Mouse (Mus musculus) right cerebral cortex, postnatal 10 days (tissue): Measurements from ENCODE around the gene Ghdc.

Source experiments
- DNase-seq, 2 experiments: peaks; one replicate each; pipeline ENCODE4 v3.0.0; 2021; ENCODE audit warnings: low spot score in 2 of 2

The Ghdc gene

DNA sequence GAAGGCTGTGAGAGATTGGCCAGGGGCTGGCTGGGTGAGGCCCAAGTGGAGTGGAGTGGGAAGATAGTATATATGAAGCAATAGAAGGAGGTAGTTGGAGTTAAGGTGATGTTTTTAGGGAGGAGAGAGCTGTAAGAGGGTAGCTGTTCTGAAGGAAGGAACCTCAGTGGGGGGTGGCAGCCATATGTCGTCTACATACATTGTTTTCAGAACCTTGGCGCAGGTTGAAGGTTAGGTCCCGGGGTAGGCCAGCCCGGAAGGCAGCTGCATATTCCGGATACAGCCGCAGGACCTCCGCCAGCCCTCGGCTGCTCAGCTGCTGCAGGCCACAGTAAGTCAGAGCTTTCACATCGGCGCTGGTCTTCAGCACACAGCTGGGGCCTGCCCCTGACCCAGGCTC, 24.2 kb downstream of the Ghdc start:
- no peak for DNase-seq

DNA sequence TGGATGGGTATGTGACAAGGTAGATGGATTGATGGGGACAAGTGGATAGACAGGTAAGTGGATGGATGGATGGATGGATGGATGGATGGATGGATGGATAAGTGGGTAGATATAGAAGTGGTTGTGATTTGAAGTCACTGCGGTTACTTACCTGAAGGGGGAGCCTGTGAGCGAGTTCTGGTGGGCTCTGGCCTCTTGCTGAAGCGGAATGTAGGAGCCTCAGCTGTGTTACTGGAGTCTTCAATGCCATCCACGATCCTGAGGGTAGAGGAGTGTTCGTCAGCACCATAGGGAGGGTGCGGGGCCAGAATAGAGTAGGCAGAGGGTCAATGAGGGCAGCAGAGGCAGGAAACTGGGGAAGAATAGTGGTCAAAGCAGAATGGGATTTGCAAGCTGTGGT, 25.7 kb downstream of the Ghdc start:
- DNase-seq = peak in 1 of 2 experiments; percentile 68

- peak in 1 of 2 experiments; percentile 61 for DNase-seq
These were observed 29.4 kb downstream of the Ghdc start for GRCm38 (mm10) chr11:100741348-100741747.

GRCm38 (mm10) chr11:100738749-100739148, 32.0 kb downstream of the Ghdc start:
- DNase-seq = no peak

DNA sequence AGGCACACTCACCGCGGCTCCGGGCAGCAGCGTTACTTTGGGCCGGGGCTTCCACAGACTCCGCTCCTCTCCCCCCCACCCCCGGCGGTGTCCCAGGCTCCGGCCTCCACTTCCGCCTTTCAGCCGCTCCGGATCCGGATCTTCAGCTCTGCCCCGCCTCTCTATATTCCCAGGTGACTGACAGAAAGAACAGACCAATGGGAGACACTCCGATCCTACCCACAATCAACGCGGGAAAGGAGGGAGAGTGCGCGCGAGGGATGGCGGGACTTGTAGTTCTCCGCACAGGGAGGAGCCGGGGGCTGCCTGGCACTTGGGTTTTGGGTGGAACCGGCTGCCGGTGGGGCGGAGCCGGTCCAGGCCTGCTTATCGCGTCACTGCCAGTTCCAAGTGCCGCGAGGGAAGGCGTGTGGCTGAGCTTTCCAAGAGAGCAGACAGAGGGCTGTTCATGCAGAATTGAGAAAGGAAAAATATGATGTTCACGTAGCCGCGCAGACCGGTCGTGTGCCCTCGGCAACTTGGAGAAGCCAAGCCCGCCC, 32.6 kb downstream of the Ghdc start, which contains the start of gene Rab5c:
Rab5c (minus strand) TSS at position 150 of the 539 bp plus-strand sequence.
- peak; percentile 99 for DNase-seq

- DNase-seq = no peak
These were observed 33.5 kb downstream of the Ghdc start for GRCm38 (mm10) chr11:100737105-100737733.

GRCm38 (mm10) chr11:100736746-100737080, 34.0 kb downstream of the Ghdc start:
- DNase-seq = no peak

DNA sequence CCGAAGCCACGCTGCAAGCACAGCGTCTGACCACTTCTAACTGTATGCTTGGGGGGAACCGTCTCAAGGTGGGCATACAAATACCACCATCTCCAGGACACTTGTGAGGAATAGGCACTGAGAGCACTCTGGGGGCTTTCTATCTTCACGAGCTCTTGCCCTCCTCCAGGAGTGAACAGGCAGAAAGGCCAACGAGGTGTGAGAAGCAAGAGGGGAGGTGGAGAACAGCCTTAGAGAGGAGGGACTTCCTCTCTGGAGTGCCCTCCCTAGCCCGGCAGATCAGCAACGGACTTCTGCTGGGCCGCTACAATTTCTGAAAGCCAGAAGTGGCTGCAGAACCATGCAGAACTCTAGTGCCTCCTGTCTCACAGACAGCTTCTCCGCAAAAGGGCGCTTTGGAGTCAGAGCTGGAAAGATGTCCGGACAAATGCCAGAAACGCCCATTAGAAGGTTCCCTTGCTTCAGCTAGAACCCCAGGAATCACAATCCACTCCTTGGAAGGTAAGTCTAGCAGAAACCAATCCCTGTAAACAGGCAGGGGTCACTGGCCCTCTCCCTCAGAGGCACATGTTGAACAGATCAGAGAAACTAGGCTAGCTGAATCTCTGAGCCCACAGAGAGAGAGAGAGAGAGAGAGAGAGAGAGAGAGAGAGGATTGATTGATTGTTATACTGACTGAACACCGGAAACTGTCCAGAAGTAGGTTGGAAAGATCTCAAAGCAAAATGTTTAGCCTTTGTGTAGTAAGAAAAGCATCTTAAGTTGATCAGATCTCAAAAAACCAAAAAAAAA, 34.6 kb downstream of the Ghdc start:
- DNase-seq = peak in 1 of 2 experiments; percentile 33

GRCm38 (mm10) chr11:100735134-100735865, 35.5 kb downstream of the Ghdc start:
- no peak for DNase-seq

GRCm38 (mm10) chr11:100730477-100731205, 40.1 kb downstream of the Ghdc start:
- no peak for DNase-seq

GRCm38 (mm10) chr11:100729976-100730375, 40.8 kb downstream of the Ghdc start:
- no peak for DNase-seq

GRCm38 (mm10) chr11:100728601-100729000, 42.2 kb downstream of the Ghdc start:
- peak in 1 of 2 experiments; percentile 33 for DNase-seq

DNA sequence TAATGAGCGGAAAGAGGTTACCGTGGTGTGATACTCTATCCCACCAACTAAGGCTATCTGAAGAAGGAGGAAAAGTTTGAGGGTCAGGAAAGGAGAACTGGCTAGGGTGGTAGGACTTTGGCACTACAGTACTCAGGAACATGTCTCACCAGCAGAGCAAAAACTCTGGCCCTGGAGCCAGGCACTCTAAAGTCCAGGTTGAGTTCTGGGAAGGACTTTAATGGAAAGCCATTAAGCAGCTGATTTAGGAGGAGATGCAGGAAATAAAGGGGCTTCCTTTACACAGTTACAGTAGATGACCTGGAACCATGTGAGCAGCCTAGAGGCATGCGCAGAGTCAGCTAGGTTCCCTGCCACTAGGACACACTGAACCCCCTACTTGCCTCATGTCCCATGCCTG, 43.6 kb downstream of the Ghdc start:
- no peak for DNase-seq

DNA sequence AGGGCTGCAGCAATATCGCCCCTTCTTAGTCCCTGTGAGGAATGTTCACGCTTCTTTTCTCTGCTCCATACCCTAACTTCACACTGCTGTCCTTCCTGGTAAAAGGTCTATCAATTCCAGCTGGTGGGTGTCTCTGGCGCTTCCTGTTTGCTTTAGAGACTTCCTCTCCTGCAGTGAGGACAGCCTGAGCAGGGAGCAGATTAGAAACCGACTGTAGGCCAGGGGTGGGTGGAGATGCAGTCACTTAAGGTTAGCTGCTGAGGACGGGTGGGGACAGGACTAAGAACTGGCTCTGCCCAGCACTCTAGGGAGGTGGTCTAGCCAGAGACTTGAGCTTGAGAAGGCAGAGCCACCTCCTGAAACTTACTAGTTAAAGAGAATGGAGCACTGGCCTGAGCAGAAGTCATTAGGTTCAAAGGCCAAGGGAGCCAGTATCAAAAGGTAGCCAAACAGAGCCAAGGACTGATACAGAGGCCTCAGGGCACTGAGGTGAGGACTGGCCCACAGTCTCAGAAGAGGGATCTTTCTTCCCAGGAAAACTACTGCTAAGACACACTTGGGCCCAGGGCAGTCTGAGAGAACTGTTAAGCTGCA, 45.7 kb downstream of the Ghdc start:
- DNase-seq = peak in 1 of 2 experiments; percentile 30

GRCm38 (mm10) chr11:100722493-100723028, 48.2 kb downstream of the Ghdc start:
- no peak for DNase-seq

GRCm38 (mm10) chr11:100721776-100722492, 48.8 kb downstream of the Ghdc start:
- no peak for DNase-seq

- no peak for DNase-seq
These were observed 49.5 kb downstream of the Ghdc start for GRCm38 (mm10) chr11:100721254-100721653.

DNA sequence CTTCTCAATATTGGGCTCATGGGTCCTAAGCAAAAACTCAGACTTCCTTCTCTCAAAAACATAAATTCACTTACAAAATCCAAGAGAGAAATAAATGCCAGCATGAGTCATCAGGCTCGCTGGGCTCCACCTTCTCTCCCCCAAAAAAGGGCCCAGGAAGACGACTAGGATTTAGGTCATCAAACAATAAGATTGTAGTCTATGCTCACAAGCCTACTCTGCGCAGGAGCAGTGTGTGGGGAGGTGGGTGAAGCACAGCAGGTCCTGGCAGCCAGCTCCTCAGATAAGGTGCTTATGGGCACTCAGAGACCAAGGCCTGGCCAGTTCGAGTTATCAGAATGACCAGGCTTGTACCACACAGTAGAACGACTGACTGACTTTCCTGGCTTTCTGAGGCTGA, 50.4 kb downstream of the Ghdc start:
- no peak for DNase-seq

- peak in 1 of 2 experiments; percentile 34 for DNase-seq
These were observed 50.9 kb downstream of the Ghdc start for GRCm38 (mm10) chr11:100719893-100720292.

DNA sequence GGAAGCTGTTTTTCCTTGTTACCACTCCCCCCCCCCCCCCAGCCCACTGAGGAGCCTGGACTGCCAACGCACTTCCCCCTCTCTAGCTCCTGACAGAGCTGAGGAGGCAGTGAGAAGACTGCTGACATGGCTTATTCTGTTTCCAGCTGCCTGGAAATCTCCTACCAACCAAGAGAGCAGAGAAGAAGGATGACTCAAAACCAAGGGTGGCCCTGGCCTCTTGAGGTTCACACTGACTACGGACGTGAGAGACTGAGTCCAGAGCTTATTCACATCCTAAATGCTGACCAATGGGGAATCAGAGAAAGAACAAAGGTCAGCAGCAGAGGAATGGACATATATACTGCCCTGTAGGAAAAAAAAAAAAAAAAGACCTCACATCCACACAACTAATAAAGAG, 51.4 kb downstream of the Ghdc start:
- DNase-seq = peak in 1 of 2 experiments; percentile 47
